Comparison of ENCODE assay signal across 25 mouse cellular contexts in the genomic region with DNA sequence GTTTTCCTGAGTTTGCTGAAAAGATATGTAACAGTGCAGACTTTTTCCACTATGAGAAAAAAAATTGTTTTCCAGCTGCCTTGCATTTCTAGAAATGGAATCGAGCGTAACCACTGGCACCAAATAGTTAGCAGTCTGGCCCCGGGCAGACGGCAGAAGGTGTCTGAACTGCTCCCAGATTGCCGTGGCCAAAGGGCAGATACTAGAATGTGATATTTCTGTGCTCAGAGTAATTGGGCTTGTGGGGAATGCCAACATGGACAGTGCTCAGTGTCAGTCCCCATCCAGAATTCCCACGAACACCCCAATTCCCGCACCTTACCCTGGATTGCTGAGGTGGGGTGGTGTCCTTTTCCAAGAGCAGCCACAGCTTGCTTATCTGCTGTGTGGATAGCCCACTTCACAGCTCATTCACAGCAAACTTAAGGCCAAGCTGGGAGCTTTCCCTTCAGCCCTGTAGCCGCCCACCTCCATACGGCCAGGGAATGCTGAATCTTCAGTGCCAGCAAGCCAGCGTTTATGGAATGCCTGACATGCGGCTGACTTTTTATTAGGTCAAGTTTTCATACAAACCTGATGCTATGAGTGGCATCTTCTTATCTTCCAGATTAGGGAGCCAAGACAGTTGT.
A peak's percentile ranks its signal among the peaks of the same experiment; 100 is the strongest.
DNase-seq lines count a peak whose midpoint lies in the region; ATAC-seq and TF ChIP-seq lines count a peak whose summit lies in the region.
"Had no signal": no experiment of that assay in that cellular context is flagged by ENCODE, and none has a peak within 500 bp of the region (broad histone marks: within the 10 kb centered on the region; RNA-seq: fewer than 3 reads in every experiment).

No protein-coding gene starts in this region.

- ATAC-seq in embryonic facial prominence, embryonic 13.5 days (ENCODE audit: insufficient number of reproducible peaks, insufficient read depth, low FRiP score, low TSS enrichment, low read depth) = no peak
- no peak for ATAC-seq in heart, embryonic 16.5 days (replicated peaks; ENCODE audit: extremely low read depth, insufficient read depth, low FRiP score)
- ATAC-seq in heart, embryonic 11.5 days (replicated peaks; ENCODE audit: insufficient number of reproducible peaks, low FRiP score, low TSS enrichment) = no peak
- no peak for ATAC-seq in liver, postnatal 0 days
- ATAC-seq: activated CD4-positive, CD25-positive, alpha-beta regulatory T cell, adult 4 months; forebrain, embryonic 16.5 days; intestine, embryonic 16.5 days; midbrain, embryonic 16.5 days; Patski had no signal

- no peak for TF ChIP-seq CTCF in liver, adult 2 months (IDR thresholded peaks at IDR 0.05; ENCODE audit: low read depth, low read length)
- no peak for TF ChIP-seq CTCF in liver, postnatal 0 days (IDR thresholded peaks at IDR 0.05; ENCODE audit: low read depth)

- TF ChIP-seq POLR2A in liver, adult 2 months (IDR thresholded peaks at IDR 0.05; ENCODE audit: extremely low read depth, insufficient read depth, low read length) = no peak

- H3K4me3 ChIP-seq in embryonic facial prominence, embryonic 13.5 days = no peak overlapping the region
- H3K4me3 ChIP-seq in embryonic facial prominence, embryonic 10.5 days = no peak overlapping the region
- no peak overlapping the region for H3K4me3 ChIP-seq in heart, embryonic 16.5 days (ENCODE audit: low read length)
- no peak overlapping the region for H3K4me3 ChIP-seq in heart, embryonic 11.5 days (ENCODE audit: low read depth, low read length)
- no peak overlapping the region for H3K4me3 ChIP-seq in liver, adult 2 months (ENCODE audit: insufficient read depth, low read depth, low read length)
- no peak overlapping the region for H3K4me3 ChIP-seq in liver, postnatal 0 days (ENCODE audit: low read depth, low read length)
- H3K4me3 ChIP-seq: erythroblast, embryonic 14.5 days; limb, embryonic 13.5 days; liver, embryonic 15.5 days; megakaryocyte, embryonic 14.5 days had no signal

- TF ChIP-seq EP300 in liver, postnatal 0 days (IDR thresholded peaks at IDR 0.05; ENCODE audit: low read depth) = no peak

- H3K27me3 ChIP-seq in embryonic facial prominence, embryonic 13.5 days = peaks cover 5% of the 10 kb centered on the region; the same call in 1 of the 2 replicates
- 0 out of 2 replicates have a peak, but pooled peaks cover 7% of the 10 kb centered on the region for H3K27me3 ChIP-seq in embryonic facial prominence, embryonic 10.5 days (replicated peaks; ENCODE audit: low read depth, poor library complexity, severe bottlenecking)
- H3K27me3 ChIP-seq in heart, embryonic 16.5 days (ENCODE audit: control insufficient read depth, insufficient read depth, low read length) = peaks cover 8% of the 10 kb centered on the region
- no peaks in the 10 kb centered on the region for H3K27me3 ChIP-seq in heart, embryonic 11.5 days (ENCODE audit: control insufficient read depth, insufficient read depth, low read length)
- no peaks in the 10 kb centered on the region for H3K27me3 ChIP-seq in liver, adult 2 months (ENCODE audit: control insufficient read depth, insufficient read depth, low read length)
- no peaks in the 10 kb centered on the region for H3K27me3 ChIP-seq in liver, postnatal 0 days (ENCODE audit: insufficient read depth, low read length)
- H3K27me3 ChIP-seq: liver, embryonic 15.5 days; Patski had no signal

- no peaks in the 10 kb centered on the region for H3K79me2 ChIP-seq in liver, adult 2 months (ENCODE audit: control insufficient read depth, insufficient read depth, low read length)

- H3K9me3 ChIP-seq in embryonic facial prominence, embryonic 13.5 days = no peaks in the 10 kb centered on the region
- no peaks in the 10 kb centered on the region for H3K9me3 ChIP-seq in embryonic facial prominence, embryonic 10.5 days
- H3K9me3 ChIP-seq in heart, embryonic 16.5 days (replicated peaks; ENCODE audit: control insufficient read depth, low read length) = no peaks in the 10 kb centered on the region
- no peaks in the 10 kb centered on the region for H3K9me3 ChIP-seq in heart, embryonic 11.5 days (replicated peaks; ENCODE audit: control insufficient read depth, low read length)
- H3K9me3 ChIP-seq in liver, postnatal 0 days (ENCODE audit: low read length) = no peaks in the 10 kb centered on the region
- H3K9me3 ChIP-seq: limb, embryonic 13.5 days; liver, embryonic 15.5 days; megakaryocyte, embryonic 14.5 days had no signal

- peaks cover 28% of the 10 kb centered on the region for H3K4me1 ChIP-seq in embryonic facial prominence, embryonic 13.5 days
- peaks cover 30% of the 10 kb centered on the region for H3K4me1 ChIP-seq in embryonic facial prominence, embryonic 10.5 days
- peaks cover 10% of the 10 kb centered on the region for H3K4me1 ChIP-seq in heart, embryonic 16.5 days (ENCODE audit: control insufficient read depth, insufficient read depth, low read length)
- peaks cover 9% of the 10 kb centered on the region; the same call in 1 of the 2 replicates for H3K4me1 ChIP-seq in heart, embryonic 11.5 days (ENCODE audit: control insufficient read depth, insufficient read depth, low read length)
- no peaks in the 10 kb centered on the region for H3K4me1 ChIP-seq in liver, adult 2 months (ENCODE audit: control insufficient read depth, insufficient read depth, low read length)
- H3K4me1 ChIP-seq in liver, postnatal 0 days (ENCODE audit: insufficient read depth) = no peaks in the 10 kb centered on the region
- H3K4me1 ChIP-seq: megakaryocyte, embryonic 14.5 days had no signal

- no peak for DNase-seq in embryonic facial prominence, embryonic 10.5 days (ENCODE audit: low spot score)
- DNase-seq in liver, adult 2 months (ENCODE audit: extremely low read depth, low read depth, low spot score) = peak; percentile 40
- DNase-seq in liver, postnatal 0 days = no peak
- DNase-seq in brain, adult 2 months (ENCODE audit: low read depth, low spot score) = peak; percentile 61
- no peak for DNase-seq in ovary, adult 18-20 months (ENCODE audit: low spot score)
- DNase-seq: adrenal gland, postnatal 25 days; B cell, adult 2 months; cerebellum, postnatal 36 days; layer of hippocampus, adult 9-11 months; lung, postnatal 10 days; thymus, postnatal 25 days had no signal

- WGBS in embryonic facial prominence, embryonic 13.5 days = 48% methylated on average over 11 of the region's 11 CpGs
- WGBS in embryonic facial prominence, embryonic 10.5 days = 71% methylated on average over 11 of the region's 11 CpGs
- WGBS in heart, embryonic 16.5 days = 35% methylated on average over 11 of the region's 11 CpGs
- 42% methylated on average over 11 of the region's 11 CpGs for WGBS in heart, embryonic 11.5 days (ENCODE audit: insufficient replicate concordance)
- 81% methylated on average over 11 of the region's 11 CpGs for WGBS in liver, adult 2 months
- WGBS in liver, postnatal 0 days (ENCODE audit: insufficient replicate concordance) = 79% methylated on average over 11 of the region's 11 CpGs

- peak overlapping the region; percentile 64; the same call in 1 of the 2 replicates for H3K27ac ChIP-seq in embryonic facial prominence, embryonic 13.5 days
- no peak overlapping the region for H3K27ac ChIP-seq in embryonic facial prominence, embryonic 10.5 days (replicated peaks)
- H3K27ac ChIP-seq in heart, embryonic 16.5 days (ENCODE audit: low read length) = no peak overlapping the region
- no peak overlapping the region for H3K27ac ChIP-seq in heart, embryonic 11.5 days (ENCODE audit: low read depth, low read length)
- no peak overlapping the region for H3K27ac ChIP-seq in liver, adult 2 months (replicated peaks; ENCODE audit: insufficient read depth, low read depth, low read length)
- H3K27ac ChIP-seq in liver, postnatal 0 days (ENCODE audit: low read depth) = no peak overlapping the region
- H3K27ac ChIP-seq: hindbrain, embryonic 14.5 days; kidney, postnatal 0 days; limb, embryonic 13.5 days; liver, embryonic 15.5 days had no signal

- H3K36me3 ChIP-seq in embryonic facial prominence, embryonic 13.5 days = no peaks in the 10 kb centered on the region
- H3K36me3 ChIP-seq in embryonic facial prominence, embryonic 10.5 days (replicated peaks) = no peaks in the 10 kb centered on the region
- H3K36me3 ChIP-seq in heart, embryonic 16.5 days (ENCODE audit: control insufficient read depth, insufficient read depth) = no peaks in the 10 kb centered on the region
- H3K36me3 ChIP-seq in heart, embryonic 11.5 days (ENCODE audit: control insufficient read depth, insufficient read depth, low read length) = no peaks in the 10 kb centered on the region
- H3K36me3 ChIP-seq in liver, adult 2 months (ENCODE audit: control insufficient read depth, insufficient read depth, low read length) = no peaks in the 10 kb centered on the region
- H3K36me3 ChIP-seq in liver, postnatal 0 days (replicated peaks; ENCODE audit: insufficient read depth, low read length) = no peaks in the 10 kb centered on the region
- H3K36me3 ChIP-seq: limb, embryonic 13.5 days; liver, embryonic 15.5 days had no signal

- H3K9ac ChIP-seq in embryonic facial prominence, embryonic 13.5 days = no peak overlapping the region
- no peak overlapping the region for H3K9ac ChIP-seq in heart, embryonic 16.5 days (ENCODE audit: low read length)
- no peak overlapping the region for H3K9ac ChIP-seq in heart, embryonic 11.5 days (ENCODE audit: low read depth, low read length)
- H3K9ac ChIP-seq in liver, adult 2 months (ENCODE audit: low read depth, low read length) = no peak overlapping the region
- no peak overlapping the region for H3K9ac ChIP-seq in liver, postnatal 0 days (replicated peaks)
- H3K9ac ChIP-seq: hindbrain, embryonic 14.5 days; limb, embryonic 13.5 days; liver, embryonic 15.5 days had no signal

- no peak overlapping the region for H3K4me2 ChIP-seq in embryonic facial prominence, embryonic 13.5 days
- H3K4me2 ChIP-seq in heart, embryonic 16.5 days (ENCODE audit: low read depth, low read length) = peak overlapping the region; percentile 6
- no peak overlapping the region for H3K4me2 ChIP-seq in heart, embryonic 11.5 days
- H3K4me2 ChIP-seq in liver, postnatal 0 days (ENCODE audit: low read depth, low read length) = no peak overlapping the region
- H3K4me2 ChIP-seq: hindbrain, embryonic 14.5 days; limb, embryonic 13.5 days; liver, embryonic 15.5 days had no signal

Comparison
In these comparisons a context has a peak if more than half of its experiments do, and no peak if none do; other contexts are left out.
1. DNase-seq: peak in liver, adult 2 months (single experiment) and brain, adult 2 months (single experiment); none in embryonic facial prominence, embryonic 10.5 days (single experiment), liver, postnatal 0 days (single experiment) and ovary, adult 18-20 months (single experiment).